Mouse (Mus musculus) adrenal gland, adult 8-10 months (tissue): Measurements from ENCODE around the gene Il17rb. TPM values are rescaled to one million over a fixed set of nuclear protein-coding genes. Genes with fewer than 3 reads are reported as not detected.

Experiments
- DNase-seq: peaks from one replicate; pipeline ENCODE4 v3.0.0; 2022
- microRNA-seq, 2 experiments: library from miRNA; unstranded; fragments of <30 nt; microRNA quantifications; one replicate each; pipeline ENCODE4 v1.2.0; 2022
- total RNA-seq, 4 experiments: library from RNA; stranded (reverse); gene quantifications; 2 replicates each; pipeline ENCODE4 v1.2.4; 2022

The Il17rb gene
- total RNA-seq, 4 experiments from 2014 or later, result 1.1 to 3.5 (median 2.2) TPM

- DNase-seq, result no peak
These were observed 51.3 kb downstream of the Il17rb start for GRCm38 (mm10) chr14:29957393-29957792.

DNA sequence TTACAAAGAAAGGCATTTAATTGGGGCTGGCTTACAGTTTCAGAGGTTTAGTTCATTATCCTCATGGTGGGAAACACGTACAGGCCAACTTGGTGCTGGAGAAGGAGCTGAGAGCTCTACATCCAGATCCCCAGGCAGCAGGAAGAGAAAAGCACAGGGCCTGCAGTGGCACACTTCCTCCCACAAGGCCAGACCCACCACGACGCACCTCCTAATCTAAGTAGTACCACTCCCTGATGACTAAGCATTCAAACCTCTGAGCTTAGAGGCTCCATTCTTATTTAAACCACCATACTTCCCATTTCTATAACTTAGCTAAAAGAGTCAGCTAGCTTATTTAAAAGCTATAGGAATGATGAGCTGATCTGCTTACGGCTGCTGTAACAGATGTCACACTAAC lies 57.9 kb downstream of the Il17rb start:
- DNase-seq, result no peak

DNA sequence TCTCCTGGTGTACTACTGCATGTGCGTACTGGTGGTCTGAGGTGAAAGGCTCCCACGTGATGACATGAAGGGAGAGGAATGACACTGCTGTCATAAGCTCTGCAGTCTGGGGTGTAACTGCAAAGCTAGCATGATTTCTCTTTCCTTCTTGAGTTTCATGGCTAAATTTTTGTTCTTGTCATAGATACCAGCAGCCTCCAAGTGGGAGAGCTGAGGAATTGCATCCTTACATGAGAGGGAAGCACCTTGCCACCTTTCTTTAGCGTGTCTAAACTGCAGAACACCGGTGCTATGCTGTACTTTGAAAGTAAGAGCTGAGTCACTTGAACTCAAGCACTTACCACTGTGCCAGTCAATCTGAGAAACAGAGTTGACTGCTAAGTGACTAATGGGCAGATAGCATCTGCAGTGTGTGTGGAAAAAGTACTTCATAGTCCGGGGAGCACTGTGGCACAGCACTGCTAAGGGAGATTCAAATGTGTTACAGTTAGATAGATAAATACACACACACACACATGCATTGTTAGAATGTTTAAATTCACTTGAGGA lies 61.9 kb downstream of the Il17rb start:
- no peak for DNase-seq

Small RNA genes lying within 50 kb of the gene (microRNA-seq; reads per million reads assigned to microRNA genes)
- gene Mir6947, result 0 to 0.17 reads per million in 2 experiments

Other genes with a start within 250 kb of the Il17rb start
- 100 to 1,000 TPM; 104 to 139 (median 118) TPM for gene Selenok, start 40.6 kb downstream of the Il17rb start, total RNA-seq
- 10 to 100 TPM; 61.4 to 88.8 (median 68.7) TPM for gene Actr8, start 30.6 kb downstream of the Il17rb start, total RNA-seq
- gene Chdh, start 127 bp upstream of the Il17rb start, total RNA-seq, result 10 to 100 TPM in 1 of 4 experiments, 1 to 10 TPM in 3; 5.3 to 11.2 (median 7.7) TPM